Mouse (Mus musculus) right cerebral cortex, postnatal 10 days (tissue): ENCODE measurements at regions not wholly inside any gene's neighbourhood (a gene's known extent, or its start where the extent isn't known, plus 50 kb on each side); places are given as distances from the start of the nearest gene placed in this dataset.

Source experiments
- DNase-seq, 2 experiments: peaks; one replicate each; pipeline ENCODE4 v3.0.0; 2021; ENCODE audit warnings: low spot score in 2 of 2

DNA sequence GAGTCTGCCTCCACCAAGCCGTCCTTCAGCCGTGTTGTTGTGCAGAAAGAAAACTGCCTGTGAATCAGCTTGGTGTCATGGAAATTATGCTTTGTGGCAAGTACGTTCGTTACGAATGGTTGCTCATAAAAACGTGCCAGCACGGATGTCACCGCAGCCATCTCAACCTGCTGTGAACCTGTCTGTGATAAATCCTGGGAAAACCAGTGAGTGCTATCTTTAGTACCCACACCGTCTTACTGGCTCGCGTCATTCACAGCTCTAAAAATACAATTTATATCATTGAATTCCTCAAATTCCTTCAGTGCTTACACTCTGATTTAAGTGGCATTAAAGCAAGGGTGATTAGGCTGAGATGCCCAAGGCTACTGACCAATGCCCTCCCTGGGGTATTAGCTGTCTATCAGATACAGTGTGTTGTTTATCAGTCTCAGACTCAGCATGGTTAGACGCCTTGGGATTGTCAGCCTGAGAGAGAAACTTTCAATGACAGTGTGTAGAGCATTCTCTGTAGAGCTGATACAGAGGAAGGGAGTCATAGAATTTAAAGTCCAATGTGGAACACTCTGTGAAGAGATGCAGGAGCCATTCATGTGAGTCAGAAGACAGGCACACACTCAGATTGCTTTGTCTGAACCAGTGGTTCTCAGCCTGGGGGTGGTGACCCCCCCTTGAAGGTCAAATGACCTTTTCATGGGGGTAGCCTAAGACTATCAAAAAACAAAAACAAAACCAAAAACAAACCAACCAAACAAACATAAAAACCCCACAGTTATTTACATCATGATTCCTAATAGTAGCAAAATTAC is 96.2 kb upstream of the Myocd start:
- DNase-seq, result peak in 1 of 2 experiments; percentile 48

DNA sequence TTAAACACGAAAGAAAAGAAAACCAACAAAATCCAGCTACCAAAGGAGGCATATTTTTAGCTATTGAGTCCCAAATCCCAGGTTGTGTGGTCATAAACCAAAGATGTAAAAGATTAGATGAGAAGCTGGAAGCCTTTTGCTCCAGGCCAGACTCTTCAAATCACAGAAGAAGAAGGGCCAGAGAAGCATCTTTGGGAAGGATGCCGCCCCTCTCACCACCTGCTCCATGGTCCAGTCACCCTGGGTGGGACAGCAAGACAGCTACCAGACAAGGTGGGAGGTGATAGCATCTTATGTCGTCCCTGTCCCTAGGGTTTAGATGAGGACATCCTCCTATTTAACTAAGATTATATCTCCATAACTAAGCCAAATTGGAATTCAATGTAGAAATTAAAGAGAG is 95.1 kb upstream of the Myocd start:
- no peak for DNase-seq

DNA sequence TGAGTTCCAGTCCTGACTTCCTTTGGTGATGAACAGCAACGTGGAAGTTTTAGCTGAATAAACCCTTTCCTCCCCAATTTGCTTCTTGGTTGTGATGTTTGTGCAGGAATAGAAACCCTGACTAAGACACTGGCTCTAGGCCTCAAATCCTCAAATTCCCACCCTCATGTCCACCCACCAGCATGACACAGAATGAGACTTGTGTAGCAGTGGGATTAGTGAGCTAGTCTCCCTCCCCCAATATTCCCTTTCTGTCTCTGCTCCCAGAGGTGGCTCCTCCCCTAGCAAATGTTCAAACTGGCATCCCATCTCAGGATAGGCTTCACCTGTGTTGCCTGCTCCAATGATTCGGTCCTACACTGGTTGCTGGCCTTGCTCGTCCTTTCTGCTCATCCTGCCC is 94.1 kb upstream of the Myocd start:
- no peak for DNase-seq

DNA sequence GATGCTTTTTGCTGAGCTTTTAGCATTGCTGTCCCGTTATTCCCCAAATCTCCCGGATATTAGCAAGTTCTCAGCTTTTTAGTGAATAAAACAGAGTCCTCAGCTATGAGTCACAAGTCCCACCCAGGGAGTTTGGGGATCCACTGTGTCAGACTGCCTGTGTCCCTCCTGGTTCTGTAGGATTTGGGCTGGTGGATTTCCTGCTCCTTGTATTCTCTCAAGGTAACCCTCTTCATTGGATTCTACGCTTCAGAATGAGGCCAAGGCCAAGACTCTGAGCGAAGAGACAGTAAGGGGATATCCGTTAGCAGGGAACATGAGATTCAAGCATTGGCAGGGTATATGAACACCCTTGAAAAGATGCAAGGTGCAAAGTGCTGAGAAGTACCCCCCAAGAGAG is 90.9 kb upstream of the Myocd start:
- no peak for DNase-seq

DNA sequence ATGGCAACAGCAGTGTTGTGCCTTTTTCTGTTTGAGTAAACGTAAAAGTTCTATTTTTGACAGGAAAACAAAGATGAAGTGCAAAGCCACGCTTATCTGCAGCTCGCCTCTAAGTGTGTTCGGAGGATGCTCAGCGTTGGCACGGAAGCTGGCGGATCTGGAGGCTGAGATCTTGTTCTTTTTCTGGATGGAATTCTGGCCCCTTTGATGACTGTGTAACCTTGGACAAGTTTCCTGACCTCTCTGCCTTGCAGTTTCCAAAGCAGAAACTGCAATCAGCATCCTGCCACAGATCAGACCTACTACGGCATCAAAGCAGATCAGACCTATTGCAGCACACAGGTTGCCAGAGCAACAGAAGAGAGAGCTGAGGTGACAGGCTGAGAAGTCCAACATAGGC is 89.1 kb upstream of the Myocd start:
- peak; percentile 30 to 36 for DNase-seq

DNA sequence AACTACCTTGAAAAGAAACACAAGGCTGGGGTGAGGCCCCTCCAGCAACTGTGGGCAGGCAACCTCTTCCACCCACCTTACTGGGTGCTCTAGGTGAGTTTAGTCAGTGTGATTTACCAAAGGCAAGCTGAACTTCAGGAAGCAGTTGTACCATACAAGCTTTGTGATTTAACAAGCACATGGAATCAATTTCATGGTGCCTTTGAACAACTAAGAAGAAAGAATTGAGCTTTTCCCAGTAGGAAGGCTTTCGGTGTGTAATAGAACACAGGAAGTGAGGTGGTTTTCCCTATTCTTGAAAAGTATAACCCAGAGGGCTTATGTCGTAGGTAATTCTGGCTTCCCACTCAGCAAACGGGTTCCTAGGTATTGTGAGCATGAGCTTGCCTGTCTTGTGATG is 82.7 kb upstream of the Myocd start:
- no peak for DNase-seq

DNA sequence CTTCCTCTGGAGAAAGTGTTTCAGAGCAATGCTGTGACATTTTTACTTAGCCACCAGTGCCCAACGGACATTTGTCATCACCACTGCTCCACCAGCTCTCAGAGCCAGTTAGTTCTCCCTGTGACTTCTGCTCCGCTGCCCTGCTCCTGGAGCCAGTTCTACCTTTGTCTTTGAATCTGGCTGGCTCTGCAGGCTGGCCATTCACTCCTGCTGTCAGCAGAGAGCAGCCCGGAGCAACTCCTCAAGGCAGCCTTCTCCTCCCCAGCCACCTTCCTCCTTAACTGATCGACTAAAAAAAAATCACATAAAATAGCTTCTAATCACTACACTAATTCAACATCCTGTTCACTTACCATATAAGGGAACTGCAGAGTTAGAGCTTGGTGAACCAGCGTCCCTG is 79.2 kb upstream of the Myocd start:
- no peak for DNase-seq

DNA sequence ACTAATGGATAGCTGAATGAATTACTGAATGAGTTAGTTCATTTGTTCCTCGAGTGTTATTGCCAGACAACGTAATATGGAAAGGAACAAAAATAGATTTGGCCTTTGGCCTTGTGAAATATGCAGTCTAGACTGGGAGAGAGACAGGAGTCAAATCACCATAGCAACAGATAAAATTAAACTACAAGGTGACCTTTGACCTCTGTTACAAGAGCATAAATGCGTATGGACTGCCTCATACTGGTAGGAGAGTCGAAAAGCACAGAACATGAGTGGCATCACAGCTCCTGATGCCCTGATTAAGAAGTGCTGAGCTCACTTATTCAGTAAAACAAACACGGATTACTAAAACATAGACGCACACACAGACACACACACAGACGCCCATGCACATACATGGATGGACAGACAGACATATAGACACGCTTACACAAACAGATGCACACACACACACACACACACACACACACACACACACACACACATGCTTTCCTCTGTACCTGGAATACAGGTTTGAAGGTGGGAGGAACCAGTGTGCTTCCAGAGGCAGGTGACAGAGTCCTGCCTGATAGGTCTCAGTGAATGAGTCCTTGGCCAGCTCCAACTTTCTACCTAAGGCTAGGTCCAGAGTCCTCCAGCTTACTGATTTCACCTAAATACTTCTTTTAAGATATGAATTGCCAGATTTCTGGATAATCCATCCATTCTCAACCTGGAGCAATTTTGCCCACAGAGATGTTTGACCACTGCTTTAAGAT is 72.1 kb upstream of the Myocd start:
- DNase-seq, result no peak

DNA sequence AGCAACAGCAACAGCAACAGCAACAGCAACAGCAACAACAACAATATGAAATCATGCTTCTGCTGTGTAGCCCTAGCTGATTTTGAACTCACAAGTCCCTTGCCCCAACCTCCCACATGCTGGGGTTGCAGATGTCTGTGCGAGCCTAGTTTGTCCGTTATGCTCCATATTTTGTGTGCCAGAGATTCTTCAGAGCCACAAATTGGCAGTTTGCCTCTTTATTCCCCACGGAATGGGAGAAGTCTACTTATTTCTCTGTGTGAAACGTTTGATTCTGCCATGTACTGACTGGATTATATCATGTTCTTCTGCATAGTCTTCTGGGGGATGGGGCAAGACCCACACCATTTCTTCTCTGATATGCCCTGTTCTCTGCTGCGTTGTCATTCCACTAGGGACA is 64.5 kb upstream of the Myocd start:
- peak in 1 of 2 experiments; percentile 24 for DNase-seq

DNA sequence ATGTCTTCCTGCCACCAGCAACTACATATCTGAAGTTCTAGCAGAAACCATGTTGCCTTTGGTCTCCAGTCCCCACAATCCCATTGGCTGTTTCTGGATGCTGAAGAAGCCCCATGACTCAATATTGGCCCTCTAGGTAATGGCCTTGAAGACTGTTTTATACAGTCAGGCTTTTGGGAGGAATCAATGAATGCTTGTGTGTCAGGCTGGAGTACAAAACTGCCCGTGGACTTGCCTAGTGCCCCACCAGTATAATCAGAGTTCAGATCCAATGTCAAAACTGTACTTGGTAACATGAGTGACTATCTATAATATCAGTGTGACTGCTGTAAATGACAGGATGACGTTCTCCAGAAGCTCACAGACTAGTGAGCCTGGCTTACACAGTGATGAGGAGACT is 63.3 kb upstream of the Myocd start:
- DNase-seq, result no peak

DNA sequence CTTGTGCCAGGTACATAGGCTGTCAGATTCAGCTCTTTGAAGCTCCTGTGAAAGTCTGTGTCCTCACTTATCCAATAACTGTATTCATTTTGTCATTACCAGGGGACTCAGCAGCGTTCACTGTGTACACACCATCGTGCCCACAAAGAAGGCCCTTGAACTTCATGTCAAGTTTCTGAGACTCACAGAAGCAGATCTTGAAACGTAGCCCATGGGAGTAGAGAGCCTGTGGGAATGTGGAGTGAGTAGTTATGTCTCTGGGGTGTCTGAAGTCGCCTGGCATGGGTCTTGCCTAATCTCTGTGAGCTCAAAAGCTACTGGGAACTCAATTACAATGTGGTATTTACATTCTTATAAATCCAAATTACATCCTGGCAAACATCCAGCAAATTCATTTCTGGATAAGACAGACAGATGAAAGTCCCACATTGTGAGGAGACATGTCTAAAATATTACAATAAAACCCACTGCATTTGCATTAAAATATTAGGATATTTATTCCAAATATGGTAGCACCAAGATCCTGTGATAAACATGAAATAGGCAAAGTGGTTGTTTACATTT is 53.2 kb upstream of the Myocd start:
- DNase-seq, result no peak
